Mouse (Mus musculus): ENCODE measurements around the gene Rbp2.
A peak's percentile ranks its signal among the peaks of the same experiment; 100 is the strongest.

The Rbp2 gene

GRCm38 (mm10) chr9:98485815-98486214 lies at the start of gene Rbp2:
TSS of gene Rbp2 (plus strand) at chr9:98486115.
- DNase-seq (ENCODE audit: low read depth, low spot score), result no peak

GRCm38 (mm10) chr9:98437819-98438218 lies 48.1 kb upstream of the Rbp2 start:
- DNase-seq (ENCODE audit: low read depth, low spot score), result no peak

- DNase-seq (ENCODE audit: low read depth, low spot score), result no peak
Measured at GRCm38 (mm10) chr9:98439091-98439490, 46.8 kb upstream of the Rbp2 start.

DNA sequence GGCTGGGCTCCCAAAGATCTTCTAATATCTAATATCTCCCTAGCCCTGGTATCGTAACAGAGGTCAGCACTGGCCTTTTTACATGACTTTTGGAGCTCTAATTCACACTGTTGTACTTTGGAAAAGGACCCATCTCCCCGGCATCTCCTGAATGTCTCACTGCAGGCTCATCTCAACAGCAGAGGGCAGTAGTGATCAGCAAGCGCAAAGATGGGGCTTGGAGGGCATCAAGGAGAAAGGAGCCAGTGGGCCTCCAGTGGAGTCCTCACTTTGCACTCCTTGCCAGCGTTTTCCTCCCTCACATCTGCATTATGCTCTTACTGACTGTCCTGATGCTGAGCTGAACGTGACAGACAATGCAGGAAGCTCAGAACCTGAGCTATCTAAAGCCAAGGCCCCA lies 43.3 kb upstream of the Rbp2 start:
- DNase-seq (ENCODE audit: low read depth, low spot score), result no peak

DNA sequence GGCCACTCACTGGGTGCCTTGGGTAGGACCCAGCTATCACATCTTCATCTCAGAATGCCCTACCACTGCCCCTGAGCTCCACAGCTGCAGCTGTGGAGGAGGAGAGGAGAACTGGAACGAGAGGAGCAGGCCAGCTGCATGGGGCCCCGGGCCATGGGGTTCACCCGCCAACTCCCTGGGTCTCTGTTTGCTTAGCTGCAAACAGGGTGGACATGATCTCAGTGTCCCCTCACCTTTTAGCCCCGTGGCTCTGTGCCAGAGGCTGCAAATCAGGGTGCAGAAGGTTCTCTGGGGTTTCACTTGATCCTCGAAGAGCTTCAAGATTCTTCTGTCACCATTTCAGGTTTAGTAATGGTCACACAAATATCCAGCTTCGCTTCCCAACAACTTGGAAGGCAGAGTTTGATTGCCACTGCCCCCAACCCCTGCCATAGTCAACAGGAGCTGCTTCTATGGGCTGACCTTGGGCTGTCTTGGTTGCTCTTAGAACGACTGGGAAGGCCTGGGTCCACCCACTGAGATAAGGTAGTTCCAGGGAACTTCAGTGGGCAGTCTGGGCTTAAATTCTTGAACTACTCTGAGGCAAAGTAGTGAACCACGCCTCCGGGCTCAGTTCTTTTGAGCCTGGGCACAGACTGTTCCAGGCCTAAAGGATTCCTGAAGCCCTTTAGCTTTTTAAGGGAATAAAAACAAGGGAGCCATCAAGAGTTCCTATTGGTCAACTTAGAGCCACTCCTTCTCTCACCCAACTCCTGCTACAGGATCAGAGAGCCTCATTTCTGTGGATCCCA lies 40.4 kb upstream of the Rbp2 start:
- no peak for DNase-seq (ENCODE audit: low read depth, low spot score)

DNA sequence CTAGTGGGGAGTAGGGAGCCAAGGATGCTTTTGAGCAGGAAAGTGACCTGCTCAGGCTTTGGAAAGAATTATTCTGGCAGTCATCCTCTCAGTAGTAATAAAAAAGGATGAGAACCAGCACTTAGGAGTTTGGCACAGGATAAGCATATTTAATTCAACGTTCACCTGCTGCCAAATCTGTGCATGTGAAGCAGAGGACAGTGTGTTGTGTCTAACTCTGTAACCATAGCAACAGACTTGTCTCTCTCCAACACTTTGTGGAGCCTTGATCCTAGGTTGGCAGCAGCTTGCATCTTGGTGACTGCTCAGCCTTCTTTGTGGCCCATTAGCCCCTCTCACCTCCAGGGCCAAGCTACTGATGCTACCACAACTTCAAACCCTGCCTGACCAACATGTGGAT lies 34.9 kb upstream of the Rbp2 start:
- DNase-seq (ENCODE audit: low read depth, low spot score), result no peak

DNA sequence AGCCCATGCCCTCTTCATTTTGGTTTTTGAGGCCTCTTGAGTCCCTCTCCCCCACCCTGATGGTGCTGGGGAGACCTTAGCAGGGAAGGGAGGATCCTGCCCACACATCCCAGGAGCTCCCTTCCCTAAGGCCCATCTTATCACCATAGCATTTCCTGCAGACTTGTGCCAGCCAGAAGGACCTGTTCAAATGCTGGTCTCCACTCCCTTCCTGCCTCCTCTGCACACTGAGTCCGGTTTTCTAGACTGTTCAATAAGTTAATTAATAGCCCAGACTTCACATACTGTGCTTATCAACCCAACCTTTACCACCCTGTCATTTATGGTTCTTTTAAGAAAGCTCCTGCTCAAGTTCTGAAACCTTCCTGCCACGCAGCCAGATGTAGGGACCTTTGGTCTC lies 19.2 kb upstream of the Rbp2 start:
- DNase-seq (ENCODE audit: low read depth, low spot score), result no peak

- DNase-seq (ENCODE audit: low read depth, low spot score), result no peak
Measured at GRCm38 (mm10) chr9:98480172-98480749, 5.7 kb upstream of the Rbp2 start.

GRCm38 (mm10) chr9:98482256-98482655 lies 3.7 kb upstream of the Rbp2 start:
- DNase-seq (ENCODE audit: low read depth, low spot score), result no peak

- DNase-seq (ENCODE audit: low read depth, low spot score), result no peak
Measured at GRCm38 (mm10) chr9:98485020-98485419, 895 bp upstream of the Rbp2 start.

- no peak for DNase-seq (ENCODE audit: low read depth, low spot score)
Measured at GRCm38 (mm10) chr9:98487273-98487672, 1.4 kb downstream of the Rbp2 start.

- no peak for DNase-seq (ENCODE audit: low read depth, low spot score)
Measured at GRCm38 (mm10) chr9:98489532-98489931, 3.6 kb downstream of the Rbp2 start.

DNA sequence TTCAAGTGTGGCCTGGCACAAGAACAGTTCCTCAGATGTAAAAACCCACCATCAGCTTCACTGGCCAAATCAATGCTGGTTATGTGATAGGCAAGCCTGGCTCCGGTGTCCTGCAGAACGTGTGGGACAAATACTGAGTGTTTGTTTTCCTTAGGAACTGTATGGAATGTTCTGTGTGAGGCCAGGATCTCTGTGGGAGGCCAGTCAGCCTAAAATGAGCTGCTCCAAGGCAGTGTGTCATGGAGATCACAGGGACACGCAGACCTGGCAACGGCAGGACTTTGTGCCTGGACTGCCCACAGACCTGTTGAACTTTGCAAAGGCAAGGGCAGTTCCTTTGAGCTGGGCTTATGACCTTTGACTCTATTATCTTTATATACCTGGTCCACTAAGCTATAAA lies 4.2 kb downstream of the Rbp2 start:
- DNase-seq (ENCODE audit: low read depth, low spot score), result no peak

DNA sequence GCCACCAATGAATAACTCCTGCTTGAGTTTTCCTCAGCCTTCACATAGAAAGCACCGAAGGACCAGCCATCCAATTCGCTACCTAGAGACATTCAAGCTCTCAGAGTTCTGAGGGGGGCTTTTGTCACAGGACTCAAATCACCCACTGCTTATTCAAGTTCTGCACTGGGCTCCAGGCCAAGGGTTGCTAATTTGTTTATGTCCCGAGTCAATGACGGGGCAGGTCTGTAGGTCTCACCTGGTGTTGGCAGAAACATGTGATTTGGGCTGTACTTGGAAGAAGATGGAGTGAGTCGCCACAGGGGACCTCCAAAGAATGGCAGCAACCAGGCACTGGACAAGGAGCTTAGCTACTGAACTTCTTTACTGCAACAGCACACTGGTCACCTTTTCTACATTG lies 5.2 kb downstream of the Rbp2 start:
- no peak for DNase-seq (ENCODE audit: low read depth, low spot score)

DNA sequence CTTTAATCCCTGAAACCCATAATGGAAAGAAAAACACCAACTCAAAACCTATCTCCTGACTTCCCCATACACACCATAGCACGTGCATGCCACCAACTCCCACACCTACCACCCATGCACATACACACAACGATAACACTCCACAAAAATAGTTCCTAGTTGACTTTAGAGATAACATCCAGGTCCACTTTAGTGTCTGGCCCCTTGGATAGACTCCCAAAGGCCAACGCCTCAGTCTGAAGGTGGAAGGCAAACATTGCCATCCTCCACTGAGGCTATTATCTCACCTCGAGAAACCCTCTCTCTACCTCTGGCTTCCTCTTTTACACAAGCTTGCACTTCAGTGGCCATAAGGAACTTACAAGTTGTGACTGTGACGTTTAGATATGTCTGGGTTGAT lies 6.3 kb downstream of the Rbp2 start:
- DNase-seq (ENCODE audit: low read depth, low spot score), result no peak

DNA sequence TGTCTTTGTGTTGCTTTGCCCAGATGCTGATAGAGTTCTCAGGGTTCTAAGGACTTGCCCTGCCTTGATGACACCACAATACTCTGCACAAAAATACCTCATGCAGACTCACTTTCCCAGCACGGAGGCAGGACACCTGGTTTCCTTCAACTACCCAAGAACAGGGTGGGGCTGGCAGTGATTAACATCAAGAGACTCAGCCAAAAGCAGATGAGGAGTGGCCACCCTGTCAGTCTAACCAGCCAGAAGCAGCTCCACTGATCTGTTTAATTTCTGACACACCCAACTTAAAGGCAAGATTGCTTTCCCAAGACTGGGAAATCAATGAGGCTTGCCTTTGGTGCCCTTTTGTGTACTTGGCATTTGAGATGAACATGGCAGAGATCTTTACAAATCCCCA lies 6.9 kb downstream of the Rbp2 start:
- DNase-seq (ENCODE audit: low read depth, low spot score), result no peak

DNA sequence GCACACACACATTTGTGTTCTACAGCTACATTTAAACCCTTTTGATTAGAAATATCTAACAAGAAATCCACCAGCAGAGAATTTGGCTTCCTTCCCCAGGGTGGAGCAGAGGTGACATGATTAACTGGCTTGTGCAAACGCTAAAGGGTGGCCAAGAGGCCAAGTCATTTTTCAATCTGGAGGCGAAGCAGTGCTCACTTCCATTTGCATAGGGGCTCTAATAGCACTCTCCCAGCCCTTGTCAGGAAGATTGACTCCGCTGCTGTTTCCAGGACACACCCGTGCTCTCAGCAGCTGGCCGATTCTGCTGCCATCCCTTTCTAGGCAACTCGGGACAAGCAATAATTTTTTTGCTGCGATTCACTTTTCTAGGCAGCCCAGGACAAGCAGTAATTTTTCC lies 11.2 kb downstream of the Rbp2 start:
- DNase-seq (ENCODE audit: low read depth, low spot score), result peak; percentile 78

- DNase-seq (ENCODE audit: low read depth, low spot score), result peak; percentile 11
Measured at GRCm38 (mm10) chr9:98497990-98498389, 12.1 kb downstream of the Rbp2 start.

DNA sequence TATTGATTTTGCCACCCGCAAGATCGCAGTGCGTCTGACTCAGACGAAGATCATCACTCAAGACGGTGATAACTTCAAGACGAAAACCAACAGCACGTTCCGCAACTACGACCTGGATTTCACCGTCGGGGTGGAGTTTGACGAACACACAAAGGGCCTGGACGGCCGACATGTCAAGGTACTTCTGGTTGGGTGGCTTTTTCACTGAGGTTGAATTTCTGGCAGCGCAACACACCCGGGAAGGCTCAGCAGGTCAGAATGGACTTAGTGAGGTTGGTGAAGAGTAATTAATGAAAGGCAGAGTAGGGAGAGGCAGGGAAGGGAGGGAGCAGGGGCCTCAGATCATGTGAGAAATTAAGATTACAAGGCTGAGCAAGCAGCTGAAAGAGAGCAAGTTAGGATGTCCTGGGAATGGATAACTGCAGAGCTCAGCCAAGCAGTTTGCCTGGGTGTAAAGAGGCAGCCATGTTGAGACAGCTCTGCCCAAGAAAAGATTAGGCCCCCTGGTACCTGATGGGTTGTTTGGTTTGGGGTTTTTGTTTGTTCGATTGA lies 12.9 kb downstream of the Rbp2 start:
- DNase-seq (ENCODE audit: low read depth, low spot score), result no peak

DNA sequence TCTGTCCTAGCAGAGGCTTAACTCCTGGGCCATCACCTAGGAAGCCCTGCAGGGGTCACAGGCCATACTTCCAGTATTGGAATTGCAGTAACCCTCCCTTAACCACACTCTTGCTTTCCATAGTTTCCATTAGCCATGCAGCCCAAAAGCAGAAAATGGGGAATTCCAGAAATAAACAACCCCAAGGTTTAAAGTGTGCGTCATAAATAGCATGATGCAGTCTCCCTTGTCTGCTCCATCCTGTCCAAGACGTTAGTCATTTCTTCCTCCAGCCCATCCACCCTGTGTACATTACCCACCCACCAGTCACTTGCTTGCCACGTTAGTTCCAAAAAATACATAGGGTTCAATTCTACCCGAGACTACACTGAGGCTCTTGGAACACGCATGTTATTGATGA lies 13.7 kb downstream of the Rbp2 start:
- DNase-seq (ENCODE audit: low read depth, low spot score), result no peak

DNA sequence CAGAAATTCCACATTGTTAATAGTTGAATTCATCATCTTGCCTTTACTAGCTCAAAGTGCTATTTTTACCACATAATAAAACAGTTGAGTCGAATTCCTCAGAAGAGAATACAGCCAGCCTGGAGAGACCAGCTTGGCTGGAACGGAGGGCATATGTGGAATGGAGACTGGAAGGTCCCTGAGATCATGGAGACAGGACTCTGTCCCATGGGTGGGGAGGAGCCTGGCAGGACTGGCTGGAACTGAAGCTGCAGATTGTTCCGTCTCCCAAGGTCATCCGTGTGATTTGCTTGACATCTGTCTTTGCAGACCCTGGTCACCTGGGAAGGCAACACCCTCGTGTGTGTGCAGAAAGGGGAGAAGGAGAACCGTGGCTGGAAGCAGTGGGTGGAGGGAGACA lies 21.6 kb downstream of the Rbp2 start:
- no peak for DNase-seq (ENCODE audit: low read depth, low spot score)

GRCm38 (mm10) chr9:98510363-98511055 lies 24.6 kb downstream of the Rbp2 start:
- no peak for DNase-seq (ENCODE audit: low read depth, low spot score)

DNA sequence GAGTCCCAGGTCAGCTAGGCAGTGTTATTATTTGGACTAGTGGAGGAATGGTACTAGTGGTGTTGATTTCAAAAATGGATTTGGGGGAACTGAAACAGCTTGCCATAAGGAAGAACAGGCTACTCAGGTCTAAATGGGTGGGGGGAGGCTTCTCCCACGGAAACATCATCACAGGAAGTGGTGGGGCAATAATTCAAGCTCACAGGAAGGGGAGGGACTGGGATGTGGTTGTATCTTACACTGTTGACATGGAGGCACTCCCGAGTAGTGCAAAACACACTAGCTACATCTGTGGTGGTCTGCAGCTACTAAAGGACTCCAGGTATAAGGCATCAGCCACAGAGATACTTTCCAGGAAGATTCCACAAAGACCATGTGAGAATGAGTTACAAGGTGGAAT lies 38.0 kb downstream of the Rbp2 start:
- no peak for DNase-seq (ENCODE audit: low read depth, low spot score)

All from mesoderm, embryonic 11.5 days (tissue).